Mouse (Mus musculus) E14TG2a.4 (cell line): ENCODE data around the gene Celsr3.

Source experiments
- CTCF ChIP-seq: conservative IDR thresholded peaks from 2 replicates; pipeline ENCODE4 v1.5.1; 2014; ENCODE audit warnings: low read length
- POU5F1 ChIP-seq: IDR thresholded peaks from 2 replicates; pipeline ENCODE4 v1.6.1; 2014; ENCODE audit warnings: low read length, borderline replicate concordance

- TF ChIP-seq CTCF (no peak), POU5F1 (no peak)
Observed at GRCm38 (mm10) chr9:108795281-108795680, 30.8 kb upstream of the Celsr3 start.
